8 mouse cellular contexts compared by ENCODE assay signal in the genomic region with DNA sequence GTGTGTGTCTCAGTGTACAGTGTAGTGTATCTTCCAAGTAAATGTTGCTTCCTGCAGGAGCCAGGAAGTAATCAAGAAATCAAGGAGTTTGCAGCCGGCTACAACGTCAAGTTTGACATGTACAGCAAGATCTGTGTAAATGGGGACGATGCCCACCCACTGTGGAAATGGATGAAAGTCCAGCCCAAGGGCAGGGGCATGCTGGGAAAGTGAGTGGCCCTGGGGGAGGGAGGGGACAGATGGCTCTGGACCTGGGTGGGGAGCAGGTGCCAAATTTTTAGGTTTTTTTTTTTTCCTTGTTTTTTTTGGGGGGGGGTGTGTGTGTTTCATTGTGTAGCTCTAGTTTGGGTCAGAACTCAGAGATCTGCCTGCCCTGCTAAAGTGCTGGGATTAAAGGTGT. TPM values are rescaled to one million over a fixed set of nuclear protein-coding genes. Genes with fewer than 3 reads are reported as not detected.
A peak's percentile ranks its signal among the peaks of the same experiment; 100 is the strongest.
DNase-seq lines count a peak whose midpoint lies in the region; ATAC-seq and TF ChIP-seq lines count a peak whose summit lies in the region.
"Not testable (repeated sequence)": the region's sequence is repeated elsewhere in the genome, so short reads cannot be mapped to it uniquely, and the experiment has no call there.

No protein-coding gene starts in this region.

- ATAC-seq in embryonic facial prominence, embryonic 12.5 days (ENCODE audit: insufficient number of reproducible peaks, insufficient read depth, low FRiP score, low TSS enrichment); hindbrain, embryonic 14.5 days (ENCODE audit: low FRiP score); liver, embryonic 16.5 days (ENCODE audit: low read depth); midbrain, embryonic 15.5 days (replicated peaks); stomach, embryonic 16.5 days (ENCODE audit: insufficient read depth, low FRiP score): not testable (repeated sequence)

- peak overlapping the region; percentile 77 for H3K4me3 ChIP-seq in MEL (ENCODE audit: control insufficient read depth in 1 of 2, insufficient read depth in 1 of 2, low read depth in 2 of 2, low read length in 2 of 2)
- peak overlapping the region; percentile 74 for H3K4me3 ChIP-seq in embryonic facial prominence, embryonic 12.5 days
- peak overlapping the region; percentile 88 for H3K4me3 ChIP-seq in gastrocnemius, adult 2 months
- peak overlapping the region; percentile 91 for H3K4me3 ChIP-seq in hindbrain, embryonic 14.5 days (replicated peaks; ENCODE audit: low read length)
- peak overlapping the region; percentile 96 for H3K4me3 ChIP-seq in layer of hippocampus, adult 2 months
- H3K4me3 ChIP-seq in liver, embryonic 16.5 days (ENCODE audit: low read depth, low read length) = peak overlapping the region; percentile 94
- peak overlapping the region; percentile 60 for H3K4me3 ChIP-seq in midbrain, embryonic 15.5 days
- peak overlapping the region; percentile 85 for H3K4me3 ChIP-seq in stomach, embryonic 16.5 days (replicated peaks; ENCODE audit: low read length)

- H3K36me3 ChIP-seq in MEL (ENCODE audit: control insufficient read depth in 1 of 2, insufficient read depth in 2 of 2, low read length in 2 of 2) = peaks cover 0 to 25% of the 10 kb centered on the region in 2 experiments; a peak in 2 of 4 replicates
- H3K36me3 ChIP-seq in embryonic facial prominence, embryonic 12.5 days = peaks cover 41% of the 10 kb centered on the region
- H3K36me3 ChIP-seq in hindbrain, embryonic 14.5 days (replicated peaks; ENCODE audit: control insufficient read depth, insufficient read depth) = peaks cover 43% of the 10 kb centered on the region
- peaks cover 37% of the 10 kb centered on the region for H3K36me3 ChIP-seq in liver, embryonic 16.5 days (ENCODE audit: control insufficient read depth, insufficient read depth)
- peaks cover 13% of the 10 kb centered on the region; the same call in 1 of the 2 replicates for H3K36me3 ChIP-seq in midbrain, embryonic 15.5 days (replicated peaks)
- peaks cover 13% of the 10 kb centered on the region for H3K36me3 ChIP-seq in stomach, embryonic 16.5 days (ENCODE audit: control insufficient read depth, insufficient read depth, low read length)

- H3K27me3 ChIP-seq in MEL (ENCODE audit: control insufficient read depth in 1 of 2, insufficient read depth in 2 of 2, low read length in 2 of 2); embryonic facial prominence, embryonic 12.5 days; hindbrain, embryonic 14.5 days (ENCODE audit: control insufficient read depth, insufficient read depth, low read length); liver, embryonic 16.5 days (ENCODE audit: control insufficient read depth, insufficient read depth, low read depth, low read length); midbrain, embryonic 15.5 days (replicated peaks); stomach, embryonic 16.5 days (ENCODE audit: control insufficient read depth, insufficient read depth, low read length): not testable (repeated sequence)

- intact Hi-C loops in gastrocnemius, adult 2 months (cut with DNase I) = loop anchor here (5.0 kb wide), 1 partner anchor 68 kb away; the partner anchor contains the start of gene Cnn2

- peak overlapping the region; percentile 81 for H3K4me2 ChIP-seq in embryonic facial prominence, embryonic 12.5 days (replicated peaks)
- peak overlapping the region; percentile 78 for H3K4me2 ChIP-seq in hindbrain, embryonic 14.5 days (replicated peaks)
- H3K4me2 ChIP-seq in liver, embryonic 16.5 days (ENCODE audit: low read depth, low read length) = peak overlapping the region; percentile 90
- peak overlapping the region; percentile 77 for H3K4me2 ChIP-seq in midbrain, embryonic 15.5 days
- H3K4me2 ChIP-seq in stomach, embryonic 16.5 days (ENCODE audit: low read depth, low read length) = peak overlapping the region; percentile 80

- not testable (repeated sequence) for TF ChIP-seq RAD21 in MEL (IDR thresholded peaks at IDR 0.05; ENCODE audit: low read depth, low read length)

- not testable (repeated sequence) for DNase-seq in MEL (ENCODE audit: low read depth, low spot score); gastrocnemius, adult 2 months; hindbrain, embryonic 14.5 days (ENCODE audit: low spot score); layer of hippocampus, adult 2 months (ENCODE audit: low spot score in 2 of 2)

- H3K9me3 ChIP-seq in MEL (replicated peaks; ENCODE audit: insufficient read depth, low read length); embryonic facial prominence, embryonic 12.5 days; hindbrain, embryonic 14.5 days (ENCODE audit: control insufficient read depth, low read length); liver, embryonic 16.5 days (replicated peaks; ENCODE audit: control insufficient read depth, low read length); midbrain, embryonic 15.5 days; stomach, embryonic 16.5 days (replicated peaks; ENCODE audit: control insufficient read depth, low read length): not testable (repeated sequence)

- H3K27ac ChIP-seq in MEL (ENCODE audit: control insufficient read depth, low read depth, low read length); embryonic facial prominence, embryonic 12.5 days; hindbrain, embryonic 14.5 days; liver, embryonic 16.5 days (ENCODE audit: low read length): not testable (repeated sequence)
- peak overlapping the region; percentile 100 for H3K27ac ChIP-seq in gastrocnemius, adult 2 months
- H3K27ac ChIP-seq in layer of hippocampus, adult 2 months = peak overlapping the region; percentile 98; the same call in 1 of the 2 replicates
- peak overlapping the region; percentile 92 for H3K27ac ChIP-seq in midbrain, embryonic 15.5 days
- 0 out of 2 replicates have a peak overlapping the region, but pooled peaks have one; percentile 98 for H3K27ac ChIP-seq in stomach, embryonic 16.5 days (ENCODE audit: low read length)

- peaks cover 8 to 24% of the 10 kb centered on the region in 2 experiments for H3K4me1 ChIP-seq in MEL (ENCODE audit: control insufficient read depth in 1 of 2, insufficient read depth in 2 of 2, low read length in 2 of 2)
- H3K4me1 ChIP-seq in embryonic facial prominence, embryonic 12.5 days = peaks cover 18% of the 10 kb centered on the region
- H3K4me1 ChIP-seq in hindbrain, embryonic 14.5 days (replicated peaks; ENCODE audit: control insufficient read depth, insufficient read depth, low read length) = peaks cover 16% of the 10 kb centered on the region
- peaks cover 46% of the 10 kb centered on the region for H3K4me1 ChIP-seq in liver, embryonic 16.5 days (ENCODE audit: control insufficient read depth, low read depth, low read length)
- H3K4me1 ChIP-seq in midbrain, embryonic 15.5 days = peaks cover 21% of the 10 kb centered on the region
- peaks cover 31% of the 10 kb centered on the region for H3K4me1 ChIP-seq in stomach, embryonic 16.5 days (ENCODE audit: control insufficient read depth, insufficient read depth, low read length)

- TF ChIP-seq POLR2A in MEL (IDR thresholded peaks at IDR 0.05; ENCODE audit: control insufficient read depth in 1 of 2, insufficient read depth in 1 of 2, low read depth in 1 of 2, low read length in 2 of 2, poor library complexity in 1 of 2) = not testable (repeated sequence)

- H3K79me2 ChIP-seq in MEL (ENCODE audit: control insufficient read depth, insufficient read depth, low read length, poor library complexity) = peaks cover 20% of the 10 kb centered on the region

- WGBS in embryonic facial prominence, embryonic 12.5 days = 22% methylated on average over 3 of the region's 3 CpGs
- 13% methylated on average over 3 of the region's 3 CpGs for WGBS in hindbrain, embryonic 14.5 days
- 20% methylated on average over 3 of the region's 3 CpGs for WGBS in liver, embryonic 16.5 days (ENCODE audit: insufficient replicate concordance)
- WGBS in midbrain, embryonic 15.5 days = 21% methylated on average over 3 of the region's 3 CpGs
- 17% methylated on average over 3 of the region's 3 CpGs for WGBS in stomach, embryonic 16.5 days

- TF ChIP-seq EP300 in MEL (IDR thresholded peaks at IDR 0.05; ENCODE audit: low read depth in 1 of 2, low read length in 2 of 2) = not testable (repeated sequence)

- not testable (repeated sequence) for TF ChIP-seq CTCF in MEL (IDR thresholded peaks at IDR 0.05 in 2 of 3, conservative IDR thresholded peaks at IDR 0.05 in 1 of 3; ENCODE audit: control insufficient read depth in 1 of 3, insufficient read depth in 1 of 3, low read depth in 2 of 3, low read length in 3 of 3, poor library complexity in 1 of 3, severe bottlenecking in 1 of 3); gastrocnemius, adult 2 months (IDR thresholded peaks at IDR 0.05); layer of hippocampus, adult 2 months (conservative IDR thresholded peaks at IDR 0.05)

- H3K9ac ChIP-seq in MEL (ENCODE audit: control insufficient read depth, low read depth, low read length, poor library complexity, severe bottlenecking) = peak overlapping the region; percentile 89
- peak overlapping the region; percentile 92 for H3K9ac ChIP-seq in embryonic facial prominence, embryonic 12.5 days
- H3K9ac ChIP-seq in hindbrain, embryonic 14.5 days = peak overlapping the region; percentile 95; the same call in 1 of the 2 replicates
- H3K9ac ChIP-seq in liver, embryonic 16.5 days (ENCODE audit: low read depth, low read length) = peak overlapping the region; percentile 99
- peak overlapping the region; percentile 81 for H3K9ac ChIP-seq in midbrain, embryonic 15.5 days
- peak overlapping the region; percentile 98 for H3K9ac ChIP-seq in stomach, embryonic 16.5 days (ENCODE audit: low read length)

RNA-seq across cellular contexts. Expression of gene Gpx4, which starts 7.9 kb away (rescaled TPM):
- 422 and 508 TPM in 2 replicates for total RNA-seq in MEL (2012; rRNA removed)
- polyA plus RNA-seq in MEL (2012; ENCODE audit: insufficient read depth in 1 of 2, insufficient read length in 2 of 2, low read depth in 1 of 2, low replicate concordance in 2 of 2, missing spikeins in 1 of 2) = 100 to 1,000 TPM in 1 of 2 experiments, not detected in 1; 536 TPM
- polyA plus RNA-seq in embryonic facial prominence, embryonic 12.5 days (2016; fragmentation: Nextera tagmentation; extraction: Ambion mirVana) = 475 and 505 TPM in 2 replicates
- total RNA-seq in gastrocnemius, adult 2 months (2021) = 100 to 1,000 TPM; 552 to 603 TPM
- polyA plus RNA-seq in hindbrain, embryonic 14.5 days (2014; fragmentation: Nextera tagmentation; extraction: Ambion mirVana) = 556 and 557 TPM in 2 replicates
- total RNA-seq in layer of hippocampus, adult 2 months (2021) = 100 to 1,000 TPM; 440 to 464 TPM
- polyA plus RNA-seq in liver, embryonic 16.5 days (2015; fragmentation: Nextera tagmentation; extraction: Ambion mirVana) = 553 and 567 TPM in 2 replicates
- polyA plus RNA-seq in midbrain, embryonic 15.5 days (2015; fragmentation: Nextera tagmentation; extraction: Ambion mirVana) = 522 and 546 TPM in 2 replicates
- polyA plus RNA-seq in stomach, embryonic 16.5 days (2015; fragmentation: Nextera tagmentation; extraction: Ambion mirVana) = 445 and 507 TPM in 2 replicates

RNA-seq across cellular contexts. Expression of gene Polr2e, which starts 15.3 kb away (rescaled TPM):
- total RNA-seq in MEL (2012; rRNA removed) = 156 and 169 TPM in 2 replicates
- 100 to 1,000 TPM; 258 to 279 TPM for polyA plus RNA-seq in MEL (2012; ENCODE audit: insufficient read depth in 1 of 2, insufficient read length in 2 of 2, low read depth in 1 of 2, low replicate concordance in 2 of 2, missing spikeins in 1 of 2)
- 227 and 245 TPM in 2 replicates for polyA plus RNA-seq in embryonic facial prominence, embryonic 12.5 days (2016; fragmentation: Nextera tagmentation; extraction: Ambion mirVana)
- total RNA-seq in gastrocnemius, adult 2 months (2021) = 10 to 100 TPM; 42.0 to 50.9 TPM
- polyA plus RNA-seq in hindbrain, embryonic 14.5 days (2014; fragmentation: Nextera tagmentation; extraction: Ambion mirVana) = 142 and 150 TPM in 2 replicates
- total RNA-seq in layer of hippocampus, adult 2 months (2021) = 10 to 100 TPM; 77.8 to 79.1 TPM
- polyA plus RNA-seq in liver, embryonic 16.5 days (2015; fragmentation: Nextera tagmentation; extraction: Ambion mirVana) = 66.8 and 70.1 TPM in 2 replicates
- polyA plus RNA-seq in midbrain, embryonic 15.5 days (2015; fragmentation: Nextera tagmentation; extraction: Ambion mirVana) = 132 and 148 TPM in 2 replicates
- 174 and 180 TPM in 2 replicates for polyA plus RNA-seq in stomach, embryonic 16.5 days (2015; fragmentation: Nextera tagmentation; extraction: Ambion mirVana)

RNA-seq across cellular contexts. Expression of gene Arhgap45, which starts 38.5 kb away (rescaled TPM):
- total RNA-seq in MEL (2012; rRNA removed) = 25.2 and 26.2 TPM in 2 replicates
- polyA plus RNA-seq in MEL (2012; ENCODE audit: insufficient read depth in 1 of 2, insufficient read length in 2 of 2, low read depth in 1 of 2, low replicate concordance in 2 of 2, missing spikeins in 1 of 2) = 10 to 100 TPM in 1 of 2 experiments, not detected in 1; 53.6 TPM
- polyA plus RNA-seq in embryonic facial prominence, embryonic 12.5 days (2016; fragmentation: Nextera tagmentation; extraction: Ambion mirVana) = 7.1 and 8.1 TPM in 2 replicates
- total RNA-seq in gastrocnemius, adult 2 months (2021) = 1 to 10 TPM in 1 of 2 experiments, under 1 TPM in 1; 0.97 to 1.4 TPM
- polyA plus RNA-seq in hindbrain, embryonic 14.5 days (2014; fragmentation: Nextera tagmentation; extraction: Ambion mirVana) = 1.1 and 1.7 TPM in 2 replicates
- 1 to 10 TPM; 3.7 to 4.4 TPM for total RNA-seq in layer of hippocampus, adult 2 months (2021)
- 16.6 and 17.3 TPM in 2 replicates for polyA plus RNA-seq in liver, embryonic 16.5 days (2015; fragmentation: Nextera tagmentation; extraction: Ambion mirVana)
- polyA plus RNA-seq in midbrain, embryonic 15.5 days (2015; fragmentation: Nextera tagmentation; extraction: Ambion mirVana) = 1.9 and 2.2 TPM in 2 replicates
- polyA plus RNA-seq in stomach, embryonic 16.5 days (2015; fragmentation: Nextera tagmentation; extraction: Ambion mirVana) = 7.8 and 9.7 TPM in 2 replicates

RNA-seq across cellular contexts. Expression of gene Sbno2, which starts 50.5 kb away (rescaled TPM):
- total RNA-seq in MEL (2012; rRNA removed) = 14.6 and 15.8 TPM in 2 replicates
- 10 to 100 TPM in 1 of 2 experiments, not detected in 1; 29.0 TPM for polyA plus RNA-seq in MEL (2012; ENCODE audit: insufficient read depth in 1 of 2, insufficient read length in 2 of 2, low read depth in 1 of 2, low replicate concordance in 2 of 2, missing spikeins in 1 of 2)
- polyA plus RNA-seq in embryonic facial prominence, embryonic 12.5 days (2016; fragmentation: Nextera tagmentation; extraction: Ambion mirVana) = 15.2 and 16.1 TPM in 2 replicates
- 1 to 10 TPM; 6.2 to 7.1 TPM for total RNA-seq in gastrocnemius, adult 2 months (2021)
- polyA plus RNA-seq in hindbrain, embryonic 14.5 days (2014; fragmentation: Nextera tagmentation; extraction: Ambion mirVana) = 12.3 and 12.6 TPM in 2 replicates
- 10 to 100 TPM; 22.4 to 23.4 TPM for total RNA-seq in layer of hippocampus, adult 2 months (2021)
- 10.3 and 11.8 TPM in 2 replicates for polyA plus RNA-seq in liver, embryonic 16.5 days (2015; fragmentation: Nextera tagmentation; extraction: Ambion mirVana)
- polyA plus RNA-seq in midbrain, embryonic 15.5 days (2015; fragmentation: Nextera tagmentation; extraction: Ambion mirVana) = 13.8 and 16.8 TPM in 2 replicates
- polyA plus RNA-seq in stomach, embryonic 16.5 days (2015; fragmentation: Nextera tagmentation; extraction: Ambion mirVana) = 17.2 and 19.0 TPM in 2 replicates

RNA-seq across cellular contexts. Expression of gene Abca7, which starts 58.6 kb away (rescaled TPM):
- 7.4 and 7.7 TPM in 2 replicates for total RNA-seq in MEL (2012; rRNA removed)
- polyA plus RNA-seq in MEL (2012; ENCODE audit: insufficient read depth in 1 of 2, insufficient read length in 2 of 2, low read depth in 1 of 2, low replicate concordance in 2 of 2, missing spikeins in 1 of 2) = 10 to 100 TPM in 1 of 2 experiments, not detected in 1; 16.8 TPM
- polyA plus RNA-seq in embryonic facial prominence, embryonic 12.5 days (2016; fragmentation: Nextera tagmentation; extraction: Ambion mirVana) = 2.6 and 3.9 TPM in 2 replicates
- 1 to 10 TPM; 6.7 to 7.2 TPM for total RNA-seq in gastrocnemius, adult 2 months (2021)
- 4.1 and 4.5 TPM in 2 replicates for polyA plus RNA-seq in hindbrain, embryonic 14.5 days (2014; fragmentation: Nextera tagmentation; extraction: Ambion mirVana)
- total RNA-seq in layer of hippocampus, adult 2 months (2021) = 10 to 100 TPM; 10.7 to 11.0 TPM
- 8.6 and 9.0 TPM in 2 replicates for polyA plus RNA-seq in liver, embryonic 16.5 days (2015; fragmentation: Nextera tagmentation; extraction: Ambion mirVana)
- polyA plus RNA-seq in midbrain, embryonic 15.5 days (2015; fragmentation: Nextera tagmentation; extraction: Ambion mirVana) = 4.4 and 4.8 TPM in 2 replicates
- polyA plus RNA-seq in stomach, embryonic 16.5 days (2015; fragmentation: Nextera tagmentation; extraction: Ambion mirVana) = 6.3 and 7.4 TPM in 2 replicates
